Mouse (Mus musculus): ENCODE measurements around the gene Msantd2.

Msantd2 gene

DNA sequence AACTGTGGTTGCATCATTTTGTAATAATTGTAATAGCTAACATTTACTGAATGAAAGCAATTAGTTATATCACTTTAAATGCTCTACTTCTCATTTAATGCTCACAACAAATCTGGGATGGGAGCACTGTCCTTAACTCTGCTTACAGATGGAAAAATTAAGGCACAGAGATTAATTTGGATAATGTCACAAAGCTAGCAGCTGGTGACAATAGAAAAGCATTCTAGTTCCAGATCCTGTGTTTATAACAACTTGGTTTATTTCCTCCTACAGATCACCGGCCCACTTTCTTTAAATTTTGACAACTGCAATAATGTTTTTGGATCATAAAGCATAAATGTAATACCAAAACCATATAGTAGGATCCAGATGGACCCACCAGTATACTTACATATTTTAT lies 16.9 kb downstream of the Msantd2 start:
- DNase-seq: no peak

DNA sequence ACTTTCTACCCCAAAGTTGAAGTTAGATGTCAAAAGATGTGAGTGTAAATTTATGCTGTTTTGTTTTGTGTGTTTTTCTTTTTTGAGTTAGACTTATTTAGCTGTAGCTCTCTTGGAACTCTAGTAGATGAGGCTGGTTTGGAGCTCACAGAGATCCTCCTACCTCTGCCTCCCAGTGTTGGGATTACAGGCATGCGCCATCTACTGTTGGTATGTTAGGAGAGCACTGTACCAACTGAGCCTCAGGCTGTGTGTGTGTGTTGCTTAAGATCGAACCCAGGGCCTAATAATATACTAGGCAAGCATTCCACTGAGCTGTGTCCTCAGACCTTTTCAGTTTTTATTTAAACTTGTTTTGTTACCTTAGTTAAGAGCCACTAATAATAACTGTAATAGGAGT lies 23.0 kb downstream of the Msantd2 start:
- no peak for DNase-seq

DNA sequence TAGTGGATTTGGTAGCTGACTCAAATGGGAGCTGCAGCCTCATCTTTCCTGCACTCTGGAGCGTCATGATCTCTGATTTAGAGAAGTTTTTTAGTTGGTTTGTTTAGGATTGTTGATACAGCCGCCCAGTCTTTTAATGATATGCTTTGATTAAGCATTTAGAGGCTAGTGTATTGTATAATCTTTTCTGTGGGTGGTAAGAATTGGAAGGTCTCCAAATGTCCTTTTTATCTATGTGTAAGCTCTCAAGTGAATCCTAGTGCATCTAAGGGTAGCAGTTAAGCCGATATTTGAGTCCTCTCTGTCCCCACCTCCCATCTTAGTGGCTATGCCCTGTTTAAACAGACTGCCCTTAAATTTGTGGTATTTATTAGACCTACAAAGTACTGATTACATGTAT lies 25.3 kb downstream of the Msantd2 start:
- DNase-seq: no peak

DNA sequence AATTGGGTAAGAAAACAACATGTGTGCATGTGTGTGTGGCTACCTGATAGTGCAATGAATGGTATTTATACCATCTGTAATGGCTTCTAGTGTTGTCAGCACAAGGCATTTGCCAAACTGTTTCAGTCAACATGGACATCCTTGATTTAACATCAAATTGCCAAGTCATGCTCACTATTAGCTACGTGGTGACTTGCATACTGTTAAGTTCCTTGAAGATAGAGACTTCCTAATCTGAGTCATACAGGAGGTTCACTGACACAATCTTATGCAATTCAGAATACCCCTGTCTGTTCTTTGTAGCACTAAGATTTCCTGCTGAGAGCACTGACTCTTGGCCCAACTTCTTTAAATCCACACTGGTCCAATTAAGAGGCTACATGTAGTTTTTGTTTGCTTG lies 28.3 kb downstream of the Msantd2 start:
- no peak for DNase-seq

DNA sequence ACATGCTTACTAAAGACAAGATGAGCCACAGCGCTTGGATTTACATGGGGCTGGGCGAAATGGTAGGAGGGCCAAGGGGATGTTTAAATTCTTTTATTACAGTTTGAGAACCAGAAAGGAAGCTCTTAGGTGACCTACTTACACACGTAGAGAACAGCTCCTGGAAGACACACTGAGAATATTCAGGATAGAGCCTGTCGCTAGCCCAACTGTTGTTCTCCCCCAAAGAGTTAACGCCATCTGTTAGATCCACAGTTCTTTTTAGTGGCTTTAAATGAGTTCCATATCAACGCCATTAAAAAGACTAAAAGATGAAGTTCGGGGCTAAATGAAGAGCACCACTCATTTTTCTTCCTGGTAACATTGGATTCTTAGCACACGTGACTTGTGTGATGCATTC lies 29.9 kb downstream of the Msantd2 start:
- no peak for DNase-seq

DNA sequence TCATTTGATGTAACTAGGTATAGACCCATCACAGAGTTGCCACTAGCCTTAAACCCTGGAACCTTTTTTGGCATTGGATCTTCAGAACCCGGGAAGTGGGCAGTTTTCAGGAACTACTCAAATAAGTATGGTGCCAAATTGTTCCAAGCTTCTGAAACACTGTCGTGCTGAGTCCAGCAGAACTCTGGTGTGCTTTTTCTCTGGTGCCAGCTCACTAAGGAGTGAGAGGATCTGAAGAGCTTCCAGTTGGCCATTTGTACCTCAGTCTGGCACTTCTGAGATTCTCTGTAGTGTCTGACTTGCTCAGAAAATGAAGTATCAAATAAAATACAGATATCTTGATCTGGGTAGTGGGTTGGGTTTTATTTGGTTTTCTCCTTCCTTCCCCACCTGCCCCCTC lies 30.9 kb downstream of the Msantd2 start:
- DNase-seq: no peak

DNA sequence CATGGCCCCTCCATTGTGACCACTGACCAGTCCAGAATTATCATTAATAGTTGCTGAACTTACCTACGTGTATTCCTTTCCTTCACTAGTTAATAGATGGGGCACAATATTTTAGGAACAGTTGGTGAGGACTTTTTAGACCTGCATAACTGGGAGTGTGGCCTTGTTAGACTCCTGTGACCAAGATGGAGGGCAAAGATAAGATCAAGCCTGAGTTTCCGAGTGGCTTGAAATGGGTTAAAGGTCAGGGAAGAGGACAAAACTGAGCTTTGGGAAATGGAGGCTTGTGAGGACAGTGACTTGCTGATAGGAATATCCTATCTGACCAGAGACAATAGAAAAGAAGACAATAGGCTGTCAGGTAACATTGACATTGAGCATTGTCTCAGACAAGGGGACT lies 36.3 kb downstream of the Msantd2 start:
- no peak for DNase-seq

DNA sequence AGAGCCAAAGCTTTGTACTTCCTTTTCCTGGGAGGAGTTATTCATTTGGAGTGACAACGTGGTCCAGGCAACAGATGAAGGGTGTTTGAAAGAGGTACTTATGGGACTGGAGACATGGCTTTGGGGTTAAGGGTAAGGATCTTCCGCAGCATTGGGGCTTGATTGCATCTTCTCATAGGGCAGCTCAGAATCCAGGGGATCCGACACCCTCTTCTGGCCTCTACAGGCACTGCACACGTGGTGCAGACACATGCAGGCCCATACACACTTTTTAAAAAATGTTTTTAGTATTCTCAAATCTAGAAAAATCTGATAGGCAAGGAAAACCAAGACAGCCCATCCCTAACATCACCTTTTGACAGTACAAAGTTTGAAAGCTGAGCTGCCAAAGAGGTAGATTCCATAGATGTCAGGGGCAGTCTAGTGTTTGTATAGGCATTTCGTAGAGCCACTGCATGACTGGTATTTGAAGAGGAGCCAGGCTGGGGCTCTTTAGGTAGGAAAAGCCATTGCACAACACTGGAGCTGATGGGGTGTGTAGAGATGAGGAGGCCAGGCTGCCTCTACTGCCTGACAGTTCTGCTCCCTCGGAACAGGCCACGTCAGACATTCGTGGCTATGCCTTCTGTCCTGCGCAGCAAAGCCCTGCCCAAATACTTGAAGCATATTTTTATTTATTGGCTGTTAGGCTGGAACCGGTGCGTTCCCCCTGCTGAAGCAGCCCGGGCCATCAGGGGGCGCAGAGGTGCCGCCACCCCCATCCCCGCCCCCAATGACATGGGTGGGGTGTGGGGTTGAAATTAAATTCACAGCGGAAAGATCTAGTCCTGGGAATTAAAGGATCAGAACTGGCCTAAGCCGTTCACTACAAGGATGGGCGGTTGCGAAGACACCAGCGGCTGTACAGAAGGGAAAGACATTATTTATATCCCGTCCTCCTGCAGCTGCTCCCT lies 37.6 kb downstream of the Msantd2 start:
- DNase-seq: peak; percentile 84 to 86

DNA sequence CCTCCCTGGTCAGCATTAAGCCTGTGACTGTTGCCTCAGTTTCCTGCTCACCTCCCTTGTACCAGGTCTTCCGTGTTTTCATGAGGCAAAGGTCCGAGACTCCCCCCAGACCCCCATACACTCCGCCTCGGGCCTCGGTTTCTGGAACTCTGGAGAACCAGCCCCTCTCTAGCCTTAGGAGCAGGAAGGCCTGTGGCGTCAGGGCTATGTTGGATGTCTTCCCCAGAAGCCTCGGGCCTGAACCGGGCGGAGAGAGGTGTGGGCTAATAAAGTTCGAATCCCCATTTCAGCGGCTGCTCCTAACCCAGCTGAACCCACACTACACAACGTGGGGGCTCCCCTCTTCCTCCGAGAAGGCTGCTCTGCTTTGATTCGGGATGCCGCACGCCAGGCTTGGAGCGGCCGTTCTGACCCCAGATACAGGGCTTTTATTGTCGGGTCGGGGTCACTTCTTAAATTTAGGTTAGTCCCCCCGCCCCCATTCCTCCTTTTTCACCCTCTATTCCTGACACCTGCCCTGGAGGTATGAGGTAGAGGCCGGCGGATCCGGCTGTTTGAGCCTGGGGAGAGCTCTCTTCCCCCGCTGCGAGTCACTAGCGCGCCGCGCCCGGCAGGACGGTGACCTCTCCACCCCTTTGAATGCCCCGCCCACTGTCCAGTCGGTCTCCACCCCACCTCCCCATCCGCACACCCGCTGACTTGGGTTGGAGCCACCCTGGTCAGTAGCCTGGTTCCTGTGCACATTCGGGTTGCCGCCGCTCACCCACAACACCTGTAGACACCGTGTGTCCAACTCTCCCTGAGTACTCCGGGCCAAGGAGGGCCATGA lies 38.5 kb downstream of the Msantd2 start, which contains the start of gene Esam:
Esam (plus strand) TSS at position 683 of the 829 bp plus-strand sequence.
- DNase-seq: peak; percentile 92 to 95

DNA sequence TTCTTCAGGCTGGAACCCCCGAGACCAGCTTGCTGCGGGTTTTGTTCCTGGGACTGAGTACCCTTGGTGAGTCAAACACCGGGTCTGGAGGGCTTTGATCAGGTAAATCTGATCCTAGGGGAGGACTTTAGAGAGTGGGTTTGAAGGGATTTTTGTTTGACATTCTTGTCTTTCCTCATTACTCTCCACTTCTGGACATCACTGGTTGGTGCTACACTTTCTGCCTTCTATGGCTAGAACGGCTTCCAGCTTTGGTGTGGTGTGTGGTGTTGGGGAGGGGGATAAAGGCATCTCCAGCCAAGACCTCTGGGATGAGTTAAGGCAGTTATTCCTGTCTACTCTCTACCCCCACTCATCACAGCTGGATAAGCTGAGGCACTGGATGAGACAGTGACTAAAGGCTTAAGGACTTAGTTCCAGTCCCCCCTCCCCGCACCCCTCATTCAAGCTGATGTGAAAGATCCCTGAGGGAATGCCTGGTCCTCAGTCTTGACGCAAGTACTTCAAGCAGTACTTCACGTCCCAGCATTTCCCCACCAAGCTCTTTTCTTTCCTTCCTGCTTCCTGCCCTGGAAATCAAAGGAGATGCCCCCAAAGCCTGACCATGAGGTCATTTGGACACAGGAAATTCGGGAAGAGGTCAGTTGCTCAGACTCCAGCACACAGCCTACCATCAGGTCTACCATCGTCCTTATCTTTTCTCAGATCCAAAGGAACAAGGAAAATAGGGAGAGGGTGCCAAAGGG lies 39.3 kb downstream of the Msantd2 start:
- DNase-seq: peak; percentile 54 to 80

DNA sequence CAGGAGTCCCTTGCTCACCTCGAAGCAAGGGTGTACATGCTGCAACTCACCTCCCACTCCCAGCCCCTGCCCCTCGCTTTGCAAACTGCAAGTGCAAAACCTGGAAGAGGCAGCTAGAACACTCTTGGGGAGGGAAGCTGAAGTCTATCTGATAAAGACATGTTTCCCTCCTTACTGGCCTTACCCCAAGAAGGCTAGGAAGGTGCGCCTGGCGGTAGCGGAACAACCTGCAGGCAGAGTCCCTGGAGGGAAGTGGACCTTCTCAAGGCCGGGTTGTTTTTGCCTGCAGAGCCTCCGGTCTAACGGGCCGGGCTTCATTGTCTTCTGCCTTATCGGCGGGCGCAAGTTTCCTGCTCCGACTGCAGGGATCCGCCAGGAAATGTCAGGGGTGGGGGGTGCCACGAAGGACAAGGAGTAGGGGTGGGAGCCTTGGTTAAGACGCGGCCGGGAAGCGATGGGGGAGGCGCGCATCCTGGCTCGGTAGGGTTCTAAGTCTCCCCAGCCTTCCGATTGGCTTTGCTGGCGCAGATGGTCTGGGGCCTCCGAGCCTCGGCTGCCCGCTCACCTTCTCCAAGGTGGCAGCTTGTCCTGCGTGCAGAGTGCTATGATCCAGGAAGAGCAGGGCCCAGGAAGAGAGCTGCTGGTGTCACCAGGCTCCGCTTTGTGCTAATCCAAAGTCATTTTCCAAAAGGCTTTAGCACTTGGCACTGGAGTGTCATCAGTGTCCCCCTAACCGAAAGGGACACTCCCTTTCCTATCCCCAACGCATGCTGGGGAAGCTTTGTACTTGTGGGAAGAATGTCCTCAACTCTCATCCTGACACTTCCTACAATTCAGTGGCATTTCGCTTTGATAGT lies 41.1 kb downstream of the Msantd2 start:
- DNase-seq: peak; percentile 87 to 91

DNA sequence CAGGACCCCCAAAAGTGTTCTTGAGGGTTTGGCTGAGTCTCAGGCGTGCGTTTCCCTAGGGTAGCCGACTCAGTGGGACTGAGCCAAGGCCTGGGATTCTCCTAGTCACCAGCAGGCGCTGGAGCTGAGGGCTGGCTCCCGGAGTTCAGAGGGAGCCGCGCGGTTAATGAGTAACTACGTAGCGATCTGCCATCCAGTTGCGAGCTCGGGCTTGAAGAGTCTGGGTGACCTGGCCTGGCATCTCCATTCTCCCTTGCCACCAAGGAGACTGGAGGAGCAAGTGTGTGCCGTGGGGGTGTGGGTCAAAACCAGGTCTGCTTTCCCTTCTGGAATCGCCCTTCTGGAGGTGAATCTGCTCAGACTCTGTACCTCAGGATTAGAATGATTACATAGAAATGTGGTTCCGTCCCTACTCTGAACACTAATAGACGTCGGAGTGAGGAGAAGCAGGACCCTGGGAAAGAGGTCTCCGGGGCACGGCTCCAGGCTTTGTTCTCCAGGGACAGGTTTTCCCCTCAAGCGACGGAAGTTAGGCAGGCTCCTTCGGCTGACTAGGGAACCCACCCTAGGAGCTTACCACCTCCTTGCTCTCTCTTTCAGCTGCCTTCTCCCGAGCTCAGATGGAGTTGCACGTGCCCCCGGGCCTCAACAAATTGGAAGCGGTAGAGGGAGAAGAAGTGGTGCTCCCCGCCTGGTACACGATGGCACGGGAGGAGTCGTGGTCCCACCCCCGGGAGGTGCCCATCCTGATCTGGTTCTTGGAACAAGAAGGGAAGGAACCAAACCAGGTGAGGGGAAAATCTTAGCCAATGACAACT lies 42.0 kb downstream of the Msantd2 start:
- DNase-seq: peak; percentile 79 to 87

DNA sequence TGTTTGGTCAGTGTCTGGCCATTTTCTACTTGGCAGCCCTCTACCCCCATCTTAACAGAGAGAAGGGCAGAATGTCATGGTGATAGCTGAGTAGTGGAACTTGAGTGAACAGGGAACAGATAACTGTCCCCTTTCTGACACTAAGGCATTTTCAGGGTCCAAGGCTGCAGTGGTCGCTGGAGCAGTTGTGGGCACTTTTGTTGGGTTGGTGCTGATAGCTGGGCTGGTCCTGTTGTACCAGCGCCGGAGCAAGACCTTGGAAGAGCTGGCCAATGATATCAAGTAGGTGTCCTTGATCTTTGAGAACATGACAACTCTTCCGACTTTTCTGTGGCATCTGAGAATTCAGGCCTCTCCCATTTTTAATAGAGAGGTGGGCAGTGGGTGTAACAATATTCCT lies 47.7 kb downstream of the Msantd2 start:
- DNase-seq: no peak

DNA sequence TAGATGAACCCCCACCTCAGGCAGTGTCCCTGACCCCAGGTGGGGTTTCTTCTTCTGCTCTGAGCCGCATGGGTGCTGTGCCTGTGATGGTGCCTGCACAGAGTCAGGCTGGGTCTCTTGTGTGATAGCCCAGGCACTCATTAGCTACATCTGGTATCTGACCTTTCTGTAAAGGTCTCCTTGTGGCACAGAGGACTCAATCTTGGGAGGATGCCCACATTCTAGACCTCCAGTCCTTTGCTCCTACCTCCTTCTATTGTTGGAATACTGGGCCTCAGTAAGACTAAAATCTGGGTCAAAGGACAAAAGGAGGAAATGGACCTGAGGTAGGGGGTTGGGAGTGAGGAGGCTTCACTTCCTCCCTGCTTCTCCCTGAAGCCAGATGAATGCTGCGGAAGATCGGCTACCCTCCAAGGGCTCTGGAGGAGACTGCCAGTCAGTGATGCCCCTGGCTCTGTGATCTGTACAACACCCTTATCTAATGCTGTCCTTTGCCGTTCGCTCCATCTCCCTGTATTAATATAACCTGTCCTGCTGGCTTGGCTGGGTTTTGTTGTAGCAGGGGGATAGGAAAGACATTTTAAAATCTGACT lies 48.6 kb downstream of the Msantd2 start:
- no peak for DNase-seq

DNA sequence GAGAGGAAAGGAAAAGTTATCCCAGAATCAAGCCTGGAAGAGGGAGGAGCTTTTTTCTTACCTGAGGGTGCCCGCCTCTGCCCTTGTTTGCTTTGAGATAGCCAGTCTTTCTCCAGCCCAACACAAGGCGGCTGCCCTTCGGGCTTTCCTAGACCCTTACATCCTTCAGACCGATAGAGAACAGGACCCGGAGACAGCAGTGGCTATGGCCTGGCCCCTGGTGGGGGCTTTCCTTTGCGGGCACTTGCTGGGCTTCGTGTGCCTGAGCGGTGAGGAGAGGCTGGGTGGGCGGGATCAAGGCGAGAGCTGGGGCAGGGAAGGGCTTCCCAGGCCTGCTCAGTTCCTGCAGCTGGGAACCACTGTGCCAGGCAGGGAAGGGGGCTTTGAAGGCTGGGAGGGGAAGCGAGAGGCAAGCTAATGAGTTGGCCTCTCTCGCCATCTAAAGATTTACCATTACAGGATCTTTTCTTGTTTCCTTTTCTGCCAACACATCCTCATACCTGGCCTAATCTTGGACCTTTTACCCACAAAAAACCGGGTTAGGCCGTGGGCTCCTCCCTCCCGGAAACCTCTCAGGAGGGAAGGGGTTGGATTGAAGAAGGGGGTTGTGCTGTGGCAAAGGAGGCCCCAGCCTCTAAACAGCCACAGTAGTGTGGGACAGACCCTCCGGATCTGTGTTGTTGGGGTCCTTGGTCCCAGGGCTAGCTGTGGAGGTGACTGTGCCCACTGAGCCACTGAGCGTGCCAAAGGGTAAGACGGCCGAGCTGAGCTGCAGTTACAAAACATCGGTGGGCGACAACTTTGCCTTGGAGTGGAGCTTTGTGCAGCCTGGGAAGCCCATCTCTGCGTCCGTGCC lies 50.3 kb downstream of the Msantd2 start, which contains the start of gene Vsig2:
Vsig2 (plus strand) TSS at position 86 of the 856 bp plus-strand sequence.
- no peak for DNase-seq

DNA sequence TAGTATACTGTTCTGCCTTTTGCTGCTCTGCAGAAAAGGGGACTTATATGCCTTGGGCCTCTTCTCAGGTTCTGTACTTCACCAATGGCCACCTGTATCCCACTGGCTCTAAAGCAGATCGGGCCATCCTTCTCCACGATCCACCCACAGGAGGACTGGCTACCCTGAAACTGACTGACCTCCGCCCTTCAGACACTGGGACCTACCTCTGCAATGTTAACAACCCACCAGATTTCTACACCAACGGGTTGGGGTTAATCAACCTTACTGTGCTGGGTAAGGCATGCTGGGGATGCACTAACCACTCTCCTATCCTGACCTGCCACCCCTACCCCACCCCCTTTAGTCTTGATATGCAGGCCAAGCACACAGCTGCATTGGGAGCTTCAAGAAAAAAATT lies 51.1 kb downstream of the Msantd2 start:
- DNase-seq: no peak

DNA sequence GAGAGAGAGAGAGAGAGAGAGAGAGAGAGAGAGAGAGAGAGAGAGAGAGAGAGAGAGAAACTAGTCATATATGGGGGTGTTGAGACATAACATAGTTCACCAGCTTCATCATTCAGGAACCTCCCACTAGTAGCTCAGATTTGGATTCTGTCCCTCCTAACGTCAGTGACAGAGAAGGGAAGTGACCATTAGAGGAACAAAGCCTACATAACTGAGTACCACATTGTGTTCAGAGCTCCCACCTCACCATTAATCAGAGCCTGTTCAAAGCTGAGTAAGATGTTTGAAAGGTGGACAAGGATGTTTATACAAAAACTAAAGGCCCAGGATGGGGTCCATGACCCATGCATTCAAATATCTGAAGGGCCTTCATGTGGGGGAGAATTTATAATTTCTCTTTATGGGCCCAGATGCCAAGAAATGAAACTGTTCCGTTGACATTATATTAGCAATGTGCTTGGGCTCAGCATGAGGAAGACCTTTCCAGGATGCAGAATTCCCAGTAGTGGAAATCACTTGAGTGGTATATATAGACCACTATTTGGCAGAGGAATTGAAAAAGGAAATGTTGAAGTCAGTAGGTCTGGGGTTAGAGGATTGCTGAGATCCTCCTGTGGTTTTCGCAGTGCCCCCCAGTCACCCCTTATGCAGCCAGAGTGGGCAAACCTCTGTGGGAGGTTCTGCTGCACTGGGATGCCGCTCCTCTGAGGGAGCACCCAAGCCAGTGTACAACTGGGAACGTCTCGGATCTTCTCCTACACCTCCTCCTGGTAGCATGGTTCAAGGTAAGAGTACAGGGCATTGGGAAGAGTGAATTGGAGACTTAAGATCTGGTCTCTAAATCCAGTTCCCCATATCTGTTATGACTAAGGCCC lies 51.8 kb downstream of the Msantd2 start:
- no peak for DNase-seq

DNA sequence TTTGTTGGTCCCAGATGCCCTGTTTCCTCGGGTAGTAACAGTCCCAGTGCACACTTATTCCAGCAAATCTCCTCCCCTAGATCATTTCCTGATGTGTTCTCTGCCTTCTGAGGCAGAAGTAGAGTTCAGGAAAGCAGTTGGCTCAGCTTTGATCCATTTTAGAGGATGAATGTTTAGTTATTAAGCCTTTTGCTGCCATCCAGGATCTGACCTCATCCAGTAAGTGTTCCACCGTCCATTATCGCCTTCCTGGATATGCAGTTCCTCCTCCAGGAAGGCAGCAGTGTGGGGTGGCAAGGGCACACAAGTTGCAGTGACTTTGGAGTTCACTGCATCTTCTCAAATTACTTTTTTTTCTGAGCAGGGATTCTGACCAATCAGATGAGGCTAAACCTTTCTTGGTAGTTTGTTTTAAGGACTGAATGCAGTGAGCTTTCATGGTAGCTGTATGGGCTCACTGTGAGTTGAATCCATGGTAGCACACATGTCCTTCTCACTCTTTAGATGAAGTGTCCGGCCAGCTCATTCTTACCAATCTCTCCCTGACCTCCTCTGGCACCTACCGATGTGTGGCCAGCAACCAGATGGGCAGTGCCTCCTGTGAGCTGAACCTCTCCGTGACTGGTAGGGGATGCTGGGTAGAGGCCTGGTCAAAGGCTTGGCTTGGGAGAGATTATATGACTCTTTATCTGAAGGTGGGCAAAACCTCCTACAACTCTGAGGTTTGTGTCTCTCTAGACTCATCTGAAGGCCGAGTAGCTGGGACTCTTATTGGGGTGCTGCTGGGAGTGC lies 52.9 kb downstream of the Msantd2 start:
- peak in 1 of 2 experiments; percentile 36 for DNase-seq

All from lung, adult 18-20 months (tissue).